Mouse (Mus musculus) bone marrow, adult 2 months (tissue): ENCODE measurements around the gene Rac1.

ENCODE experiments used
- CTCF ChIP-seq: fragments of 200-500 bp; IDR thresholded peaks from 2 replicates; pipeline ENCODE4 v1.5.1; 2011; ENCODE audit warnings: low read length, control low read depth; ENCODE audit not compliant: control insufficient read depth, insufficient read depth
- POLR2A ChIP-seq: fragments of 200-500 bp; IDR thresholded peaks from 2 replicates; pipeline ENCODE4 v1.6.1; 2011; ENCODE audit warnings: low read depth, mild to moderate bottlenecking, control low read depth, low read length, borderline replicate concordance; ENCODE audit not compliant: control insufficient read depth

- no peak for TF ChIP-seq CTCF
- TF ChIP-seq POLR2A: no peak
Measured at GRCm38 (mm10) chr5:143495708-143496107, 32.1 kb downstream of the Rac1 start.
